Mouse (Mus musculus) kidney, postnatal 0 days (tissue): ENCODE results near the gene Hadha. TPM values are rescaled to one million over a fixed set of nuclear protein-coding genes. Genes with fewer than 3 reads are reported as not detected.

Experiments used
- ATAC-seq: fragments of 200-750 bp; cut with Nextera tagmentation; replicated peaks from 2 replicates; pipeline ENCODE4 v1.8.0; 2017; ENCODE audit warnings: low read depth, moderate number of reproducible peaks, moderate TSS enrichment, moderate library complexity; ENCODE audit not compliant: low FRiP score
- DNase-seq: peaks from one replicate; pipeline ENCODE4 v3.0.0-alpha.2; 2016; ENCODE audit warnings: low spot score
- H3K27ac ChIP-seq: fragments of 300-500 bp; sonication (generic); 2 replicates; pipeline ENCODE4 v1.5.1; 2014; ENCODE audit warnings: mild to moderate bottlenecking
- H3K27me3 ChIP-seq: fragments of 300-500 bp; sonication (generic); 2 replicates; pipeline ENCODE4 v1.6.1; 2014; ENCODE audit warnings: low read length, mixed read lengths; ENCODE audit not compliant: insufficient read depth
- H3K36me3 ChIP-seq: fragments of 300-500 bp; sonication (generic); 2 replicates; pipeline ENCODE4 v1.6.1; 2014; ENCODE audit warnings: low read length, mixed read lengths; ENCODE audit not compliant: insufficient read depth
- H3K4me1 ChIP-seq: fragments of 300-500 bp; sonication (generic); replicated peaks from 2 replicates; pipeline ENCODE4 v1.6.1; 2014; ENCODE audit warnings: antibody characterized with exemption, low read length, mixed read lengths; ENCODE audit not compliant: insufficient read depth
- H3K4me2 ChIP-seq: fragments of 300-500 bp; sonication (generic); 2 replicates; pipeline ENCODE4 v1.6.1; 2014; ENCODE audit warnings: mild to moderate bottlenecking, low read length, moderate library complexity, mixed read lengths
- H3K4me3 ChIP-seq: fragments of 300-500 bp; sonication (generic); replicated peaks from 2 replicates; pipeline ENCODE4 v1.5.1; 2014; ENCODE audit warnings: low read depth, low read length
- H3K9ac ChIP-seq: fragments of 300-500 bp; sonication (generic); 2 replicates; pipeline ENCODE4 v1.6.1; 2014; ENCODE audit warnings: low read depth, low read length
- H3K9me3 ChIP-seq: fragments of 300-500 bp; sonication (generic); replicated peaks from 2 replicates; pipeline ENCODE4 v1.6.1; 2016; ENCODE audit warnings: low read length, inconsistent platforms, mixed read lengths
- CTCF ChIP-seq: IDR thresholded peaks from 2 replicates; pipeline ENCODE4 v1.5.1; 2016; ENCODE audit warnings: antibody characterized with exemption, low read depth, mild to moderate bottlenecking, moderate library complexity
- WGBS: fragments of 180-500 bp; shearing (Covaris S2); extraction: QIAGEN DNeasy Blood & Tissue Kit; methylation state at CpG from one replicate; pipeline ENCODE4 v1.1.7; 2014; 5-methylcytosine and 5-hydroxymethylcytosine counted together
- polyA plus RNA-seq: library from polyadenylated mRNA; unstranded; fragments of >200 nt; fragmentation: Nextera tagmentation; extraction: Ambion mirVana; gene quantifications from 2 replicates; pipeline ENCODE4 v1.2.1, GENCODE M21; 2015

Hadha gene
- polyA plus RNA-seq, 1 experiment from 2014 or later: 171 TPM

- Histone ChIP-seq H3K9me3 (no peaks in the 10 kb centered on the region), H3K27ac (no peak overlapping the region), H3K27me3 (no peaks in the 10 kb centered on the region), H3K4me1 (no peaks in the 10 kb centered on the region), H3K4me2 (no peak overlapping the region), H3K36me3 (no peaks in the 10 kb centered on the region), H3K9ac (no peak overlapping the region), H3K4me3 (no peak overlapping the region)
- TF ChIP-seq CTCF: no peak
- ATAC-seq (no peak), DNase-seq (no peak)
- WGBS: 91% methylated on average over 5 of the region's 5 CpGs
These were observed 40.4 kb upstream of the Hadha start for GRCm38 (mm10) chr5:30195340-30195739.

- ATAC-seq (no peak), DNase-seq (no peak)
- H3K36me3 ChIP-seq: peaks cover 5% of the 10 kb centered on the region; the same call in 1 of the 2 replicates
- no peaks in the 10 kb centered on the region for H3K27me3 ChIP-seq
- no peak overlapping the region for H3K9ac ChIP-seq
- no peaks in the 10 kb centered on the region for H3K9me3 ChIP-seq
- TF ChIP-seq CTCF: peak; percentile 52
- no peak overlapping the region for H3K4me3 ChIP-seq
- no peak overlapping the region for H3K4me2 ChIP-seq
- H3K27ac ChIP-seq: no peak overlapping the region
- WGBS: 82% methylated on average over 1 of the region's 1 CpGs
- no peaks in the 10 kb centered on the region for H3K4me1 ChIP-seq
These were observed 37.5 kb upstream of the Hadha start for GRCm38 (mm10) chr5:30192452-30192851.

GRCm38 (mm10) chr5:30187687-30188485 lies 32.9 kb upstream of the Hadha start:
- no peak for ATAC-seq
- Histone ChIP-seq H3K27ac (no peak overlapping the region), H3K4me2 (no peak overlapping the region), H3K36me3 (peaks cover 27% of the 10 kb centered on the region; the same call in 1 of the 2 replicates), H3K4me1 (no peaks in the 10 kb centered on the region), H3K9ac (no peak overlapping the region), H3K27me3 (no peaks in the 10 kb centered on the region), H3K4me3 (no peak overlapping the region), H3K9me3 (no peaks in the 10 kb centered on the region)
- no peak for DNase-seq
- WGBS: 90% methylated on average over 12 of the region's 12 CpGs
- no peak for TF ChIP-seq CTCF

- ATAC-seq: no peak
- DNase-seq: no peak
- H3K4me1 ChIP-seq: no peaks in the 10 kb centered on the region
- peaks cover 37% of the 10 kb centered on the region for H3K36me3 ChIP-seq
- H3K27me3 ChIP-seq: no peaks in the 10 kb centered on the region
- no peaks in the 10 kb centered on the region for H3K9me3 ChIP-seq
- 29% methylated on average over 4 of the region's 4 CpGs for WGBS
- H3K9ac ChIP-seq: no peak overlapping the region
- H3K4me2 ChIP-seq: no peak overlapping the region
- no peak for TF ChIP-seq CTCF
- H3K27ac ChIP-seq: no peak overlapping the region
- H3K4me3 ChIP-seq: no peak overlapping the region
These were observed 20.8 kb upstream of the Hadha start for GRCm38 (mm10) chr5:30175811-30176210.

- H3K9ac ChIP-seq: no peak overlapping the region
- peaks cover 46% of the 10 kb centered on the region for H3K36me3 ChIP-seq
- no peaks in the 10 kb centered on the region for H3K9me3 ChIP-seq
- no peak overlapping the region for H3K4me2 ChIP-seq
- DNase-seq (no peak), ATAC-seq (no peak)
- 50% methylated on average over 20 of the region's 20 CpGs for WGBS
- H3K27me3 ChIP-seq: no peaks in the 10 kb centered on the region
- H3K4me1 ChIP-seq: no peaks in the 10 kb centered on the region
- H3K4me3 ChIP-seq: no peak overlapping the region
- no peak for TF ChIP-seq CTCF
- no peak overlapping the region for H3K27ac ChIP-seq
These were observed 18.1 kb upstream of the Hadha start for GRCm38 (mm10) chr5:30172931-30173692.

GRCm38 (mm10) chr5:30172115-30172514 lies 17.2 kb upstream of the Hadha start:
- ATAC-seq: no peak
- DNase-seq: peak; percentile 21
- Histone ChIP-seq H3K27me3 (no peaks in the 10 kb centered on the region), H3K36me3 (peaks cover 42% of the 10 kb centered on the region), H3K27ac (no peak overlapping the region), H3K9me3 (no peaks in the 10 kb centered on the region), H3K4me2 (no peak overlapping the region), H3K4me3 (no peak overlapping the region), H3K4me1 (no peaks in the 10 kb centered on the region), H3K9ac (no peak overlapping the region)
- no peak for TF ChIP-seq CTCF
